Mouse (Mus musculus) spleen, adult 2 months (tissue): Measurements from ENCODE around the gene 2210011C24Rik.

Experiments
- CTCF ChIP-seq: fragments of 200-500 bp; IDR thresholded peaks from 2 replicates; pipeline ENCODE4 v1.5.1; 2011; ENCODE audit warnings: mild to moderate bottlenecking, inconsistent platforms; ENCODE audit not compliant: insufficient read depth, insufficient read length, insufficient replicate concordance; ENCODE audit errors: extremely low read depth
- POLR2A ChIP-seq: fragments of 200-500 bp; IDR thresholded peaks from 2 replicates; pipeline ENCODE4 v1.6.1; 2011; ENCODE audit warnings: low read depth, low read length, inconsistent platforms

- TF ChIP-seq CTCF: no peak
- TF ChIP-seq POLR2A: no peak
These were observed 7.3 kb downstream of the 2210011C24Rik start for GRCm38 (mm10) chr8:84004533-84005201.
